Mouse (Mus musculus) heart, embryonic 10.5 days (tissue): ENCODE data around the gene Ccdc169. TPM values are rescaled to one million over a fixed set of nuclear protein-coding genes. Genes with fewer than 3 reads are reported as not detected.

ENCODE experiments used
- DNase-seq: peaks from one replicate; pipeline ENCODE4 v3.0.0-alpha.2; 2017; ENCODE audit warnings: low spot score
- H3K27ac ChIP-seq: fragments of 300-500 bp; sonication (generic); 2 replicates; pipeline ENCODE4 v1.5.1; 2016; ENCODE audit warnings: mild to moderate bottlenecking
- H3K27me3 ChIP-seq: fragments of 300-500 bp; sonication (generic); 2 replicates; pipeline ENCODE4 v1.6.1; 2016; ENCODE audit warnings: mild to moderate bottlenecking; ENCODE audit not compliant: poor library complexity, insufficient read depth, severe bottlenecking
- H3K36me3 ChIP-seq: fragments of 300-500 bp; sonication (generic); 2 replicates; pipeline ENCODE4 v1.6.1; 2016; ENCODE audit warnings: mild to moderate bottlenecking, moderate library complexity
- H3K4me1 ChIP-seq: fragments of 300-500 bp; sonication (generic); 2 replicates; pipeline ENCODE4 v1.6.1; 2016; ENCODE audit warnings: mild to moderate bottlenecking
- H3K4me3 ChIP-seq: fragments of 300-500 bp; sonication (generic); 2 replicates; pipeline ENCODE4 v1.5.1; 2016; ENCODE audit warnings: mild to moderate bottlenecking, moderate library complexity
- H3K9me3 ChIP-seq: fragments of 300-500 bp; sonication (generic); 2 replicates; pipeline ENCODE4 v1.6.1; 2016; ENCODE audit warnings: mild to moderate bottlenecking, moderate library complexity
- WGBS: fragments of 180-500 bp; shearing (Covaris S2); methylation state at CpG from one replicate; pipeline ENCODE4 v1.1.7; 2016; 5-methylcytosine and 5-hydroxymethylcytosine counted together
- polyA plus RNA-seq: library from polyadenylated mRNA; unstranded; fragments of >200 nt; fragmentation: Nextera tagmentation; extraction: Ambion mirVana; gene quantifications from 2 replicates; pipeline ENCODE4 v1.2.1, GENCODE M21; 2016

The Ccdc169 gene
- polyA plus RNA-seq, 1 experiment from 2014 or later: 0.14 TPM

DNA sequence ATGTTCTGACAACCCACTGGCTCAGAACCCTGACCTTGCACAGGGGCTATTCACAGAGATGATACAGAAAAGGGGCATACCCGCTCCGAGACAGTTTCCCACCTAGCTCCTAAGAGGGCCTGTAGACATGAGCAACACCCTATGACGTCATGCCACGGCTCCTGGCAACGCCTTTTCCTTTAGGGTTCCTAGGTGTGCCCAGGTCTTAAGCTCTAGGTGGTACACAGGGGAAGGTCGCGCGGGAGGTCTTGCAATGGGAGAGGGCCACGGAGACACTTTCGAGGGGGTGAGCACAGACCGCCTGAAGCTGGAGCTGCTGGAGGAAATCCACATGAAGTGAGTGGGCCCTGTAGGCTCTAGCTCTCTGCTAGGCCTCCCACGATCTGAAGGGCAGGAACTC lies 2.7 kb downstream of the Ccdc169 start:
- no peak overlapping the region for H3K4me3 ChIP-seq
- no peak overlapping the region for H3K27ac ChIP-seq
- no peaks in the 10 kb centered on the region for H3K27me3 ChIP-seq
- H3K9me3 ChIP-seq: no peaks in the 10 kb centered on the region
- H3K36me3 ChIP-seq: peaks cover 33% of the 10 kb centered on the region
- no peak for DNase-seq
- no peaks in the 10 kb centered on the region for H3K4me1 ChIP-seq
- WGBS: 94% methylated on average over 12 of the region's 12 CpGs

DNA sequence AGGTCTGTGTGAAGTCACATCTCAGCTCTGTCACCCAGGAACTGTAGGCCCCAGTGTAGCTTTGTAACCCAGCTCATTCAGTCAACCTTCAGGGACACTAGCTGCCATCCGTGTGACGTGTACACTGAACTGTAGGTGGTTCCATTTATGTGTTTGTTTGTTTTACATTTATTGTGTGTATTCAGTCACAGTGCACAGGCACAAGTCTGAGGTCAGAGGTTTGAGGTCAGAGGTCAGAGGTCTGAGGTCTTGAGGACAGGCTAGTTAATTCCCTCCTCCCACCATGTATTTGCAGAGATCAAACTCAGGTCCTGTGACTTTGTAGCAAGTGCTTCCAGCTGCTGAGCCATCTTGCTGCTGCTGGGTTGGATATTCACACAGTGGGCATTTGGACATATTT lies 4.3 kb downstream of the Ccdc169 start:
- Histone ChIP-seq H3K36me3 (peaks cover 17% of the 10 kb centered on the region), H3K4me1 (no peaks in the 10 kb centered on the region), H3K27ac (no peak overlapping the region), H3K9me3 (no peaks in the 10 kb centered on the region), H3K4me3 (no peak overlapping the region), H3K27me3 (no peaks in the 10 kb centered on the region)
- 78% methylated on average over 2 of the region's 2 CpGs for WGBS
- DNase-seq: no peak

GRCm38 (mm10) chr3:55144916-55145315 lies 7.8 kb downstream of the Ccdc169 start:
- 76% methylated on average over 4 of the region's 4 CpGs for WGBS

DNA sequence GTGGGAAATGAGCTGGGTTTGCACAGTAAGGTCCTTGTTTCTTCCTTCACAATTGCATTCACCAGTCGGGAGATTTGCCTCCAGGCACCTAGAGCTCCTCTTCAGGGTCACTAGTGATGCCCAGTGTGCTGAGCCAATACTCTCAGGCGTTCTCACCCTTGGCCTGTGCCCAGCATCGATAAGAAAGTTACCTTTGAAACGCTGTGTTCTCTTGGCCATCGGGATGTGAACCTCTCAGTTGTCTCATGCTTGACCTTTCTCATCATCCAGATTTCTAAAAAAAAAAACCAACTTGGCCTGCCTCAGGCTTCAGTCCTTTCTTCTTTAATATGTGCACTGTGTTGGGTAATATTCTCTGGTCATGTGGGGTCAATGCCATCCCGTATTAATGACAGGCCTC lies 9.3 kb downstream of the Ccdc169 start:
- Histone ChIP-seq H3K27ac (no peak overlapping the region), H3K4me3 (no peak overlapping the region), H3K4me1 (no peaks in the 10 kb centered on the region), H3K27me3 (no peaks in the 10 kb centered on the region), H3K36me3 (no peaks in the 10 kb centered on the region), H3K9me3 (no peaks in the 10 kb centered on the region)
- DNase-seq: no peak
- 73% methylated on average over 6 of the region's 6 CpGs for WGBS

More at GRCm38 (mm10) chr3:55144916-55145315, 7.8 kb downstream of the Ccdc169 start:
- H3K4me3 ChIP-seq: no peak overlapping the region
- no peaks in the 10 kb centered on the region for H3K27me3 ChIP-seq
- H3K36me3 ChIP-seq: no peaks in the 10 kb centered on the region
- no peaks in the 10 kb centered on the region for H3K4me1 ChIP-seq
- no peak for DNase-seq
- no peaks in the 10 kb centered on the region for H3K9me3 ChIP-seq
- H3K27ac ChIP-seq: no peak overlapping the region

GRCm38 (mm10) chr3:55147156-55147555 lies 10.0 kb downstream of the Ccdc169 start:
- H3K9me3 ChIP-seq: no peaks in the 10 kb centered on the region
- no peak overlapping the region for H3K4me3 ChIP-seq
- no peaks in the 10 kb centered on the region for H3K27me3 ChIP-seq
- DNase-seq: no peak
- H3K27ac ChIP-seq: no peak overlapping the region
- H3K4me1 ChIP-seq: no peaks in the 10 kb centered on the region
- WGBS: 68% methylated on average over 2 of the region's 2 CpGs
- H3K36me3 ChIP-seq: no peaks in the 10 kb centered on the region

- no peak overlapping the region for H3K27ac ChIP-seq
- H3K36me3 ChIP-seq: no peaks in the 10 kb centered on the region
- no peaks in the 10 kb centered on the region for H3K9me3 ChIP-seq
- no peak overlapping the region for H3K4me3 ChIP-seq
- no peak for DNase-seq
- no peaks in the 10 kb centered on the region for H3K4me1 ChIP-seq
- no peaks in the 10 kb centered on the region for H3K27me3 ChIP-seq
- 54% methylated on average over 3 of the region's 3 CpGs for WGBS
These were observed 11.0 kb downstream of the Ccdc169 start for GRCm38 (mm10) chr3:55148091-55148490.

DNA sequence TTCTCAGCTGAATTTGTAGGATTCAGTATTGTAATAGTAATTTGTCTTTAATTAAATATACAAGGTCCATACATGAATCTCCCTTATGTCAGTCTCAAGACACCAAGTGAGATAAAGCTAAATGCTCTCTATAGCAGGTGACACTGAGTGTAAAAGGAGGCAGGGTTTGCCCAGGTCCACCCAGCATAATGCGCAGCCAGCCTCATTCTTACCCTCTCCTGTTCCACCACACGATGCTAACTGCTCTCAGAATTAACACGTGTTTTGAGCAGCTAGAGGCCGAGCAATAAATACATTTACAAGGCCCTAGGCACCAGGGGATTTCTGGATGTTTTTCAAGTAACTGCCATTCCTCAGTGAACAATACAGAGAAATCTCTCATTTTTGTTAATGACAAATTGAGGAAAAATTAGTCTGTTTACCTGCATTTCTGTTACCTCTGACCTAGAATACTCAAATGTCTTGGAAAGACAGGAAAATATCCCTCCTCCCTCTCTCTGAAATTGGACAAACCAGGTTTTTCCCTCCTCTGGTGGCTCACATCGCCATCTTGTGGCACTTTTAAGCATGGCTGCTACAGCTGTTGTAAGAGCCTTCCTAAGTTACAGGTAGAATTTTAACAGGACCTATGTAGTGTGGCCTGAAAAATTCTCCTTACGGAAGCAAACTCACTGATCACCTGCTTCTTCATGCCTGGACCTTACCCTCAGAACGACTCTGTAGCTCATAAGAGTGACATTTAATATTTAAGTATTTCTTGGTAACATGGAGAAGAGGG lies 14.7 kb downstream of the Ccdc169 start:
- Histone ChIP-seq H3K36me3 (no peaks in the 10 kb centered on the region), H3K27ac (no peak overlapping the region), H3K9me3 (no peaks in the 10 kb centered on the region), H3K27me3 (no peaks in the 10 kb centered on the region), H3K4me3 (no peak overlapping the region), H3K4me1 (0 out of 2 replicates have a peak, but pooled peaks cover 5% of the 10 kb centered on the region)
- WGBS: 42% methylated on average over 7 of the region's 7 CpGs
- DNase-seq: no peak

GRCm38 (mm10) chr3:55152673-55153334 lies 15.7 kb downstream of the Ccdc169 start:
- Histone ChIP-seq H3K4me3 (no peak overlapping the region), H3K27ac (no peak overlapping the region), H3K27me3 (no peaks in the 10 kb centered on the region), H3K4me1 (0 out of 2 replicates have a peak, but pooled peaks cover 5% of the 10 kb centered on the region), H3K36me3 (no peaks in the 10 kb centered on the region), H3K9me3 (no peaks in the 10 kb centered on the region)
- 65% methylated on average over 6 of the region's 6 CpGs for WGBS
- DNase-seq: no peak

- 82% methylated on average over 7 of the region's 7 CpGs for WGBS
- no peak overlapping the region for H3K4me3 ChIP-seq
- no peaks in the 10 kb centered on the region for H3K36me3 ChIP-seq
- no peaks in the 10 kb centered on the region for H3K9me3 ChIP-seq
- H3K27ac ChIP-seq: no peak overlapping the region
- 0 out of 2 replicates have a peak, but pooled peaks cover 5% of the 10 kb centered on the region for H3K4me1 ChIP-seq
- DNase-seq: no peak
- H3K27me3 ChIP-seq: no peaks in the 10 kb centered on the region
These were observed 17.0 kb downstream of the Ccdc169 start for GRCm38 (mm10) chr3:55154163-55154562.

GRCm38 (mm10) chr3:55157413-55157812 lies 20.3 kb downstream of the Ccdc169 start:
- Histone ChIP-seq H3K27ac (no peak overlapping the region), H3K4me1 (0 out of 2 replicates have a peak, but pooled peaks cover 5% of the 10 kb centered on the region), H3K4me3 (no peak overlapping the region), H3K36me3 (no peaks in the 10 kb centered on the region), H3K27me3 (no peaks in the 10 kb centered on the region), H3K9me3 (no peaks in the 10 kb centered on the region)
- WGBS: 67% methylated on average over 5 of the region's 5 CpGs
- no peak for DNase-seq

DNA sequence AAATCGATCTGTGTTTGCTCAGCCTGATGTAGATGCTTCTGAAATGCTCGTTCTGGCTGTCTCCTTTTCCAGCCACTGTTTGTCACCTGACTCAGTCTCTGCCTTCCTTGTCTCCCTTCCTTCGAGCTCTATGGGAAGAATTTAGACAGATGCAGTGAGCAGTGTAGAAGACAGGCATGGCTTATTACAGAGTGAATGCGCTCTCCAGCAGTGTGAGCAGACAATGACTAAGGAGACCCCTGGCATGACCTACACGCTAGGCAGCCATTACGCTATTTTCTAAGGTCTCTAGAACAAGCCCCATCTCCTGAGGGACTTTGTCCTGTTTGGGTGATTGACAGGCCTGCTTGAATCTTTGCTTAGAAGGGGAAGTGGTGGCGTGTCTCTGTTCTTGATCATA lies 24.0 kb downstream of the Ccdc169 start:
- Histone ChIP-seq H3K27me3 (no peaks in the 10 kb centered on the region), H3K36me3 (no peaks in the 10 kb centered on the region), H3K4me1 (no peaks in the 10 kb centered on the region), H3K27ac (no peak overlapping the region), H3K9me3 (no peaks in the 10 kb centered on the region), H3K4me3 (no peak overlapping the region)
- no peak for DNase-seq
- WGBS: 81% methylated on average over 7 of the region's 7 CpGs

DNA sequence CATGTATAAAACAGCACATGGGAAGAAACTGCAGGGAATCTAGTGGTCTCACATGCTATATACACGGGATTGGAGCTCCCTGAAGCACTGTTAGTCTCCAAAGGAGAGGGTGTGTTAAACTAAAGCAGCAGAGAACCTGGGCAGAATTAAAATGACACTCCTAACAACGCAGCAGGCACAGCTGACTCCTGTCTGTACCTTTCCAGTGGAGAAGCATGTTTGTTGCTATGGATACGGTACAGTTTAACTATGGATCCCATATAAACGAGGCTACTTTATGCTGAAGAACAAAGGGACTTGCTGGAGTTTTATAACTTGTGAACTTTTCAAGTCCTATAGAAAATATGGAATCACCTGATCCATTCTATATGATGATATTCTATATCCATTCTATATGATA lies 26.4 kb downstream of the Ccdc169 start:
- Histone ChIP-seq H3K36me3 (no peaks in the 10 kb centered on the region), H3K4me3 (no peak overlapping the region)
- 77% methylated on average over 4 of the region's 4 CpGs for WGBS

DNA sequence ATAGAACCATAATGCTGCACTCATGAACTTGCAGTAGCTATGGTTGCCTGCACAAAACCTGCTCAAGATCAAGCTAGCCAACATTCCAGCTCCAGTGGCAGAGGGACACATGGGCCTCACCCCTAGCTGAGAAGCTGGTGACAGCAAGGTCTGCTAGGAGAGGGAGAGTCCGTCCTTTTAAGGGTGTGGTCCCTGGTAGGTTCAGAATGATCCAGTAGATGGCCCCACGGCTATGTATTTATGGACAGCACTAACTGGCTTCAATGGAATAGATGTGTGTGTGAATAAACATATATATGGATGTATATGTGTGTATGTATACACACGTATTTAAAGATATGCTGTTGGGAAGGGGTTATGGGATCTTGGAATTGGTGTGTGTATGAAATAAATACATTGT lies 35.3 kb downstream of the Ccdc169 start:
- Histone ChIP-seq H3K4me3 (no peak overlapping the region), H3K9me3 (no peaks in the 10 kb centered on the region), H3K27me3 (no peaks in the 10 kb centered on the region), H3K4me1 (peaks cover 4% of the 10 kb centered on the region; the same call in 1 of the 2 replicates), H3K36me3 (no peaks in the 10 kb centered on the region), H3K27ac (no peak overlapping the region)
- no peak for DNase-seq
- WGBS: 62% methylated on average over 3 of the region's 3 CpGs

More for the DNA sequence above, 26.4 kb downstream of the Ccdc169 start:
- no peak for DNase-seq
- Histone ChIP-seq H3K27me3 (no peaks in the 10 kb centered on the region), H3K27ac (no peak overlapping the region), H3K4me1 (no peaks in the 10 kb centered on the region), H3K9me3 (no peaks in the 10 kb centered on the region)
